Mouse (Mus musculus): ENCODE data around the gene 6820408C15Rik. TPM values are rescaled to one million over a fixed set of nuclear protein-coding genes. Genes with fewer than 3 reads are reported as not detected.
"Not testable (repeated sequence)": the region's sequence is repeated elsewhere in the genome, so short reads cannot be mapped to it uniquely, and the experiment has no call there.

The 6820408C15Rik gene
- polyA plus RNA-seq, 1 experiment = 0.50 TPM

- no peaks in the 10 kb centered on the region for H3K36me3 ChIP-seq (ENCODE audit: control insufficient read depth, insufficient read depth, low read length)
- no peak for DNase-seq
- 15% methylated on average over 86 of the region's 86 CpGs for WGBS
- TF ChIP-seq CTCF (IDR thresholded peaks at IDR 0.05; ENCODE audit: borderline replicate concordance, control insufficient read depth, extremely low read depth, insufficient read depth, low read length, poor library complexity) = no peak
- TF ChIP-seq POLR2A (IDR thresholded peaks at IDR 0.05; ENCODE audit: control insufficient read depth, extremely low read depth, insufficient read depth, low read length, poor library complexity) = no peak
- peak overlapping the region; percentile 66 for H3K4me3 ChIP-seq (ENCODE audit: control insufficient read depth, insufficient read depth, low read length)
- H3K27me3 ChIP-seq (ENCODE audit: control insufficient read depth, insufficient read depth, low read length) = peaks cover 7% of the 10 kb centered on the region
- H3K27ac ChIP-seq (ENCODE audit: control insufficient read depth, insufficient read depth, low read length) = no peak overlapping the region
- H3K4me1 ChIP-seq (replicated peaks; ENCODE audit: control insufficient read depth, insufficient read depth, low read length) = peaks cover 8% of the 10 kb centered on the region; the same call in 1 of the 2 replicates
These were observed 1.4 kb upstream of the 6820408C15Rik start for GRCm38 (mm10) chr2:152413765-152414584.

- Histone ChIP-seq H3K36me3 (ENCODE audit: control insufficient read depth, insufficient read depth, low read length) (no peaks in the 10 kb centered on the region), H3K27me3 (ENCODE audit: control insufficient read depth, insufficient read depth, low read length) (peaks cover 7% of the 10 kb centered on the region), H3K27ac (ENCODE audit: control insufficient read depth, insufficient read depth, low read length) (no peak within 1 kb of the TSS), H3K4me3 (ENCODE audit: control insufficient read depth, insufficient read depth, low read length) (peak within 1 kb of the TSS; percentile 66), H3K4me1 (replicated peaks; ENCODE audit: control insufficient read depth, insufficient read depth, low read length) (peaks cover 8% of the 10 kb centered on the region; the same call in 1 of the 2 replicates)
- DNase-seq = peak; percentile 25
- 1% methylated on average over 65 of the region's 65 CpGs for WGBS
- TF ChIP-seq POLR2A (IDR thresholded peaks at IDR 0.05; ENCODE audit: control insufficient read depth, extremely low read depth, insufficient read depth, low read length, poor library complexity) (no peak), CTCF (IDR thresholded peaks at IDR 0.05; ENCODE audit: borderline replicate concordance, control insufficient read depth, extremely low read depth, insufficient read depth, low read length, poor library complexity) (no peak)
These were observed 709 bp upstream of the 6820408C15Rik start, which contains the start of gene Zcchc3 for GRCm38 (mm10) chr2:152414591-152415165. TSS of gene Zcchc3 (minus strand) at chr2:152415027.

- no peak for DNase-seq
- WGBS = 98% methylated on average over 3 of the region's 3 CpGs
- no peak for TF ChIP-seq POLR2A (IDR thresholded peaks at IDR 0.05; ENCODE audit: control insufficient read depth, extremely low read depth, insufficient read depth, low read length, poor library complexity)
- TF ChIP-seq CTCF (IDR thresholded peaks at IDR 0.05; ENCODE audit: borderline replicate concordance, control insufficient read depth, extremely low read depth, insufficient read depth, low read length, poor library complexity) = no peak
- peaks cover 8% of the 10 kb centered on the region; the same call in 1 of the 2 replicates for H3K4me1 ChIP-seq (replicated peaks; ENCODE audit: control insufficient read depth, insufficient read depth, low read length)
- H3K4me3 ChIP-seq (ENCODE audit: control insufficient read depth, insufficient read depth, low read length) = no peak overlapping the region
- peaks cover 7% of the 10 kb centered on the region for H3K27me3 ChIP-seq (ENCODE audit: control insufficient read depth, insufficient read depth, low read length)
- no peaks in the 10 kb centered on the region for H3K36me3 ChIP-seq (ENCODE audit: control insufficient read depth, insufficient read depth, low read length)
- no peak overlapping the region for H3K27ac ChIP-seq (ENCODE audit: control insufficient read depth, insufficient read depth, low read length)
These were observed 399 bp downstream of the 6820408C15Rik start for GRCm38 (mm10) chr2:152415786-152416185.

DNA sequence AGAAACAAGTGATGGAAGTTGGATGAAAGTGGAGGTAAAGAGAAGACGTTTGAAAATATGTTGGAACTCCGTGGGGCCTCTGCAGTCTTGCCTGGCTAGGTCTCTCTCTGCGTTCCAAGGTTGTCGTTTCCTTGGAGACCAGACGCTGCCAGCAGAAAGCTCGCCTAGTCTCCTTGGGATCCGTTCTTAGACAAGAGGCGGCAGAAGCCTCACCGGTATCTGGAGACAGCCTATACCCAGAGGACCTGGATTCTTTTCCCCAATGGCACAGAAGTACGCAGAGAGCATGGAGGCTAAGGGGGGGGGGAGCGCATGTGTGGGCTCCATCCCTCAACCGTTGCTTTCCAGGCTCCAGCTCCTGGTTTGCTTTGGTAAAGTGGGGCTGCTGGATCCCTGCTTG is 12.1 kb downstream of the 6820408C15Rik start:
- WGBS = 66% methylated on average over 12 of the region's 12 CpGs
- DNase-seq = no peak
- Histone ChIP-seq H3K27me3 (ENCODE audit: control insufficient read depth, insufficient read depth, low read length) (no peaks in the 10 kb centered on the region), H3K4me3 (ENCODE audit: control insufficient read depth, insufficient read depth, low read length) (no peak overlapping the region), H3K36me3 (ENCODE audit: control insufficient read depth, insufficient read depth, low read length) (no peaks in the 10 kb centered on the region), H3K27ac (ENCODE audit: control insufficient read depth, insufficient read depth, low read length) (no peak overlapping the region), H3K4me1 (replicated peaks; ENCODE audit: control insufficient read depth, insufficient read depth, low read length) (no peaks in the 10 kb centered on the region)
- no peak for TF ChIP-seq POLR2A (IDR thresholded peaks at IDR 0.05; ENCODE audit: control insufficient read depth, extremely low read depth, insufficient read depth, low read length, poor library complexity)
- TF ChIP-seq CTCF (IDR thresholded peaks at IDR 0.05; ENCODE audit: borderline replicate concordance, control insufficient read depth, extremely low read depth, insufficient read depth, low read length, poor library complexity) = no peak

- 78% methylated on average over 2 of the region's 2 CpGs for WGBS
- not testable (repeated sequence) for H3K4me3 ChIP-seq (ENCODE audit: control insufficient read depth, insufficient read depth, low read length)
These were observed 13.1 kb downstream of the 6820408C15Rik start for GRCm38 (mm10) chr2:152428481-152428880.

DNA sequence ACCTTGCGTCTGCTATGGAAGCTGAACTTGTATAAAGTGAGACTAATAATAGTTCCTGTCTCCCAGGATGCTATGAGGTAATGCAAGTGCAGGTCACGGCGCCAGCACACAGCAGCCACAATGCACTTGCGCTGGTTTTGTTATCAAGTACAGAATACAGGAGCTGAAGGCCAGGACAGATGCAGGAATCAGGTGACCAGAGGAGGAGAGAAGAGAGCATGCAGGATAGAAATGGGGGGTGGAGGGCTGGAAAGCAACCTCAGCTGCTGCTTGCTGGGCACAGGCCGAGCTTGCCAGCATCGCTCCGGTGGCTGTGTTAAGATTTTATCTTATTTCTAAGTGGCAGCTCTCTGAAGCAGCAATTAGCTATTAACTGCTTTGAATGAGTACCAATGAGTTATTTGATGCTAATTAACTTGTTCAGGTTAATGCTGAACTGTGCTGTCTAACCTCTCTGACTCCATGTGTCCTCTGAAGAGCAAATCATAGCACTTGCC is 21.1 kb downstream of the 6820408C15Rik start:
- Histone ChIP-seq H3K27me3 (ENCODE audit: control insufficient read depth, insufficient read depth, low read length) (no peaks in the 10 kb centered on the region), H3K4me3 (ENCODE audit: control insufficient read depth, insufficient read depth, low read length) (no peak overlapping the region), H3K4me1 (replicated peaks; ENCODE audit: control insufficient read depth, insufficient read depth, low read length) (peaks cover 2% of the 10 kb centered on the region; the same call in 1 of the 2 replicates), H3K36me3 (ENCODE audit: control insufficient read depth, insufficient read depth, low read length) (no peaks in the 10 kb centered on the region), H3K27ac (ENCODE audit: control insufficient read depth, insufficient read depth, low read length) (no peak overlapping the region)
- TF ChIP-seq CTCF (IDR thresholded peaks at IDR 0.05; ENCODE audit: borderline replicate concordance, control insufficient read depth, extremely low read depth, insufficient read depth, low read length, poor library complexity) = no peak
- TF ChIP-seq POLR2A (IDR thresholded peaks at IDR 0.05; ENCODE audit: control insufficient read depth, extremely low read depth, insufficient read depth, low read length, poor library complexity) = no peak
- 96% methylated on average over 7 of the region's 7 CpGs for WGBS
- no peak for DNase-seq

More at GRCm38 (mm10) chr2:152428481-152428880, 13.1 kb downstream of the 6820408C15Rik start:
- not testable (repeated sequence) for H3K4me1 ChIP-seq (replicated peaks; ENCODE audit: control insufficient read depth, insufficient read depth, low read length); H3K36me3 ChIP-seq (ENCODE audit: control insufficient read depth, insufficient read depth, low read length); DNase-seq; H3K27me3 ChIP-seq (ENCODE audit: control insufficient read depth, insufficient read depth, low read length); H3K27ac ChIP-seq (ENCODE audit: control insufficient read depth, insufficient read depth, low read length)

All from thymus, adult 2 months (tissue).